Mouse (Mus musculus) heart, adult 2 months (tissue): ENCODE measurements at regions not wholly inside any gene's neighbourhood (a gene's known extent, or its start where the extent isn't known, plus 50 kb on each side); places are given as distances from the start of the nearest gene placed in this dataset.

Experiments used
- CTCF ChIP-seq: fragments of 200-600 bp; IDR thresholded peaks from 2 replicates; pipeline ENCODE4 v1.8.1; 2022; ENCODE audit warnings: antibody characterized with exemption, mild to moderate bottlenecking, moderate library complexity
- EP300 ChIP-seq: fragments of 200-500 bp; IDR thresholded peaks from 2 replicates; pipeline ENCODE4 v1.6.1; 2011; ENCODE audit warnings: low read depth, low read length, control low read depth; ENCODE audit not compliant: insufficient read depth

DNA sequence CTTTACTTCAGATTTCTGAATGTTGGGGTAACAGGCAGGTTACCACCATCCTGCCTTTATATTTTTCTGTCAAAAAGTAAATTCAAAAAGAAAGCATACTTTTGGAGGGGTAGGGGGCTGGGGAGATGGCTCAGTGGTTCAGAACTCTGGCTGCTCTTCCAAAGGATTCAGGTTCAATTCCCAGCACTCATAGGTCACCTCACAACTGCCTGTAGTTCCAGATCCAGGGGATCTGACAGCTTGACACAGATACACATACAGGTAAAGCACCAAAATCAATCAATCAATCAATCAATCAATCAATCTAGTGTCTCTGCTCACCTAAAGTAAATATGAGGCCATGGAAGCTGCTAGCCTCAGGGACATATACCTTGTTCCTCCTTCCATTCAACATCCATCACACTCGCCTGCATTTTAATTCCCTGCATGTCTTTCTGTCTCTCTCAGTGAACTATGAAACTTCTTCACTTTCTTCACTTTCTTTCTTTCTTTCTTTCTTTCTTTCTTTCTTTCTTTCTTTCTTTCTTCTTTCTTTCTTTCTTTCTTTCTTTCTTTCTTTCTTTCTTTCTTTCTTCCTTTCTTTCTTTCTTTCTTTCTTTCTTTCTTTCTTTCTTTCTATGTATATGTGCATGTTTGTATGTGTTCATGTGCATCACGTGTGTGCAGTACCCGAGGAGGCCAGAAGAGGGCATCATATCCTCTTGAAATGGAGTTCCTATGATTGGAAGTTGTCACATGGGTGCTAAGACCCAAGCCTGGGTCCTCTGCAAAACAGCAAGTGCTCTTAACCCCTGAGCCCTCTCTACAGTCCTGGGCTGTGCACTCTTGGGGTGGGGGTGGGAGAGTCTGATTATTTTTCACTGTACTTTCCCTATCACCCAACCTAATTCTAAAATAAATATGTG lies 59.6 kb upstream of the Cpsf6 start:
- no peak for TF ChIP-seq EP300
- no peak for TF ChIP-seq CTCF
